Mouse (Mus musculus): ENCODE measurements around the gene Gm17521.
"Not testable (repeated sequence)": the region's sequence is repeated elsewhere in the genome, so short reads cannot be mapped to it uniquely, and the experiment has no call there.

Gene Gm17521

DNA sequence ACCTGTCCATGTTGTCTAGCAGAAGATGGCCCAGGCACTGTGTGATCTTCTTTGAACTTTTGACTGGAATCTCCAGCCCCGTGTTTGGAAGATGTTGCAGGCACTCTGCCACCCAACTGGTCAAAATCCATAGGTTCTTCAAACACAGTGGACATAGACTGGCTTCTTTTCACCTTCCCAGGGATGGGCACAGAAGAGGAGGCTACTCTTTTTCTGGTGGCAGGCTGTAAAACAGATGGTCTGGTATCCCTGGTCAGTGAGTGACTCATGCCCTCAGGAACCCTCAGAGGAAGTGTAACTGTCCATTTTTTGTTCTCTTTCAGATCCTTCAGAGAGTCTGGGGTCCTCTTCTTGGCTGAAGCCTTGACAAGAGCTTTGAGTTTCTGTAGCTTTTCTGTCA lies at the start of gene Gm17521:
Gene Gm17521, minus strand, starts transcription at position 101 of the 400 bp plus-strand sequence.
- not testable (repeated sequence) for DNase-seq (ENCODE audit: low spot score)

DNA sequence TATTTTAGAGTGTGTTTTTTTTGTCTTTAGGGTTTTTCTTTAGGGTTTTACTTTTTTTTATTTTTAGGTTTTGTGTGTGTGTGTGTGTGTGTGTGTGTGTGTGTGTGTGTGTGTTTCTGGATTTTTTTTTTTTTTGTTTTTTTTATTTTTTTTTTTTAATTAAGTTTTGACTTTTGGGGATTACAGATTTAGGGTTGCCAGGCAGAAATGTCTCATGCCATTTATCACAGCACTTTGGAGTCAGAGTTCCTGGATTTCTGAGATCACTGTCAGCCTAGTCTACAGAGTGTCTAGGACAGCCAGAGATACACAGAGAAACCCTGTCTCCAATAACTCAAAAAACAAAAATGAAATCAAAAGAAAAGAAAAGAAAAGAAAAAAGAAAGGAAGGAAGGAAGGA lies 14.5 kb upstream of the Gm17521 start:
- DNase-seq (ENCODE audit: low spot score), result no peak

DNA sequence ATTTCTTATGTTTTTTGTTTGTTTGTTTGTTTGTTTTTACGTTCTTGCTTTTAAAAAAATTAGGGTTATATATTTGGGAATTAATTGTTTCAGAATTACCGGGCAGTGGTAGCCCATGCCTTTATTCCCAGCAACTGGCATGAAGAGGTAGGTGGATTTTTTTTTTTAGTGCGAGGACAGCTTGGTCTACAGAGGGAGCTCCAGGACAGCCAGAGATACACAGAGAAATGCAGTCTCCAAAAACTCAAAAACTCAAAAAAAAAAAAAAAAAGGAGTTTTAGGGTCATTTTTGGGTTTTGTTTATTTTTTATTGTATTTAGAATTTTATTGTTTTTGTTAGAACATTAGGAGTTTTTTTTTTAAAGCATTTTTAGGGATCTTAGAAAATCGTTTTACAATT lies 14.0 kb upstream of the Gm17521 start:
- no peak for DNase-seq (ENCODE audit: low spot score)

Data from embryo, embryonic 10.5 days (tissue).